Mouse (Mus musculus): Measurements from ENCODE around the gene Ccnq. TPM values are rescaled to one million over a fixed set of nuclear protein-coding genes. Genes with fewer than 3 reads are reported as not detected.

The Ccnq gene
- polyA plus RNA-seq, 1 experiment: 11.2 TPM

DNA sequence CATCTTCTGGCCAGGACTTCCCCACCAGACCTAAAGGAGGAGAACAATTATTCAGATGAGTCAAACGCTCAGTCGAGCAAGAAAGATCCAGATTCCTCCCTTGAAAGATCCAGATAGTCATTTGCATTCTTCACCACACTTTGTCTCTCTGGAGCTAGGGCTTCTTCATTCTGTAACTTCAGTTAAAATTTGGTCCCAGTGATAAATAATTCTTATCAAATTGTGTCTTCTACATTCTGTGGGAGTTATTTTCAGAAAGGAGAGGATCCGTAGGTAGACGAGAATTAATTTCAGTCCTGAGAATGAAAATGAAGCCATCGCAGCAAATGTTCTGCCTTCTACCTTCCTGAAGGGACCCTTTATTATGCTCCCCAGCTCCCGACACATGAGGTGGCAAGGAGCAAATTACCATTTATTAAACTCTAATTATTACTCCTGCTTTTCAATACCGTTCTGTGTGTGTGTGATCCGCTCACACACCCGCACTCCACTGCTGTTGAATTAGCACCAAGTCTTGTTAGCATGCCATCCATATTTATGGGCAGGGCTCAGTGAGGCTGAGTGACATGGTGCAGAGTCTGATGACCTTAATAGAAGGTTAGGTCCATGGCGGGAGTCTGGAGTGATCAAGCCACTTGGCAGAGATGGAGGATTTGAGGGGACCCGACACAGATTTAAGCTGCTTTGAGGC lies 38.0 kb upstream of the Ccnq start:
- no peaks in the 10 kb centered on the region; the same call in 1 of the 2 replicates for H3K4me1 ChIP-seq (ENCODE audit: control insufficient read depth, insufficient read depth, low read length)
- TF ChIP-seq POLR2A (IDR thresholded peaks at IDR 0.05; ENCODE audit: borderline replicate concordance, control insufficient read depth, low read depth, low read length) (no peak), CTCF (IDR thresholded peaks at IDR 0.05; ENCODE audit: control insufficient read depth, insufficient read depth, low read length) (no peak)
- H3K27ac ChIP-seq (ENCODE audit: control insufficient read depth, insufficient read depth, low read depth, low read length, poor library complexity): no peak overlapping the region
- 76% methylated on average over 11 of the region's 11 CpGs for WGBS
- H3K4me3 ChIP-seq (replicated peaks; ENCODE audit: control insufficient read depth, low read depth, low read length): no peak overlapping the region

DNA sequence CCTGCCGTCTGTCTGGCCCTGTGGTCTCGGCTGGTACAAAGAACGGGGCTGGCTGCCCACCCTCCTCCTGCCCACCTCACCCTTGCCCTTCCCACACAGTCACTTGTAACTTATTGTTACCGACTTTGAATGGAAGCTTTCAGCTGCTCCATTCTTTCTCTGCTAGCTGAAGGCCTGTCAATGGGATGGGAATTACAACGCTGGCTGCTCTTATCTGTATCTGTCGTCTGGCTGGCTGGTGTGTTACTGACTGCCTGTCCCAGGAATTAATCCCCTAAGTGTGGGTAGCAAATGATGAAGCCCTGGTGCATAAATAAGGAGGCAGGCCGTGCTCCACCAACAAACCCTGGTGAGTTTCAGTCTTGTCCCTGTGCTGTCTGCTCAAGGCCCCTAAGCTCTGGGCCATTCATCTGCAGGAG lies 34.5 kb upstream of the Ccnq start:
- WGBS: 58% methylated on average over 7 of the region's 7 CpGs
- no peak overlapping the region for H3K27ac ChIP-seq (ENCODE audit: control insufficient read depth, insufficient read depth, low read depth, low read length, poor library complexity)
- H3K4me3 ChIP-seq (replicated peaks; ENCODE audit: control insufficient read depth, low read depth, low read length): no peak overlapping the region
- TF ChIP-seq POLR2A (IDR thresholded peaks at IDR 0.05; ENCODE audit: borderline replicate concordance, control insufficient read depth, low read depth, low read length) (no peak), CTCF (IDR thresholded peaks at IDR 0.05; ENCODE audit: control insufficient read depth, insufficient read depth, low read length) (no peak)
- no peaks in the 10 kb centered on the region for H3K4me1 ChIP-seq (ENCODE audit: control insufficient read depth, insufficient read depth, low read length)

DNA sequence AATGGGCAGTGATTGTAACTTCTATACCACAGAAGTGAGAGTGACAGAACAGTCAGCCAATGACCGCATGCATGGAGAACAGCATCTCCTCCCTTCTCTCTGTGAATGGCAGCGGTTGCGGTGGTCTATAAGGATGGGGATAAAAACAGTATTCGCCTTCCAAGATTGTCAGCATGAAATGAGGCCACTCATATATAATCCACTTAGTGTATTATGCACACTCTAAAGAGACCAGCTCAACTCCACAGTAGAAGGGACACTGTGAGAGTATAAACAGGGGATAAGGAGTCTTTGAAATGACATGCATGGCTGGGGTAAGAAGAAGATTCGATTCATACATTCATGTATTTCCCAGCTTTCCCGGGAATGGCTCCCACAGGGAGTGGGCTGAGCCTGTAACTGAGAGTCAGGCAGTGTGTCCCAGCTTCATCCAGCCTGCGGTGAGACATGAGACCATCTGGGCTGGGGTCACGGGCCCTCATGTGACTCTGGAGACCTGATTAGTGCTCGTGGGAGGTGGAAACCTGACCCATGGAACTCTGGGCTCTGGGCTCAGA lies 31.3 kb upstream of the Ccnq start:
- H3K4me3 ChIP-seq (replicated peaks; ENCODE audit: control insufficient read depth, low read depth, low read length): no peak overlapping the region
- no peaks in the 10 kb centered on the region for H3K4me1 ChIP-seq (ENCODE audit: control insufficient read depth, insufficient read depth, low read length)
- no peak overlapping the region for H3K27ac ChIP-seq (ENCODE audit: control insufficient read depth, insufficient read depth, low read depth, low read length, poor library complexity)
- WGBS: 83% methylated on average over 9 of the region's 9 CpGs
- TF ChIP-seq POLR2A (IDR thresholded peaks at IDR 0.05; ENCODE audit: borderline replicate concordance, control insufficient read depth, low read depth, low read length): no peak
- no peak for TF ChIP-seq CTCF (IDR thresholded peaks at IDR 0.05; ENCODE audit: control insufficient read depth, insufficient read depth, low read length)

DNA sequence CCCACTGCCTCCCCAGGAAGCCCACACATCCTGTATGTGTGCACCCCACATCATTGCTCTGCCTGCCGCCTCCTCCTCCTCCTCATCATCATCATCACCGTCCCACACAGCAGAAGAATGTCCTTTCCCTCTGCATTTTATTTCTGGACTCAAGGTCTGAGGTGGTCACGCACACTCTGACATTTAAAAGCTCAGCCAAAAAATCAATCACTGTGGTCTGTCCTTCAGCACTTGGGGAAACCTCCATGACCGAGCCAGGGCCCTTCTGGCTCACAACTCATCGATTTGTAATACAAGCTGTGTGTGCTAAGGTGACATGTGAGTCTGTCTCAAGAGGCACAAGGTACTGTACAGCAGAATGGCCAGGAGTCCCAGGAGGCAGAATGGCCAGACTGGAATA lies 30.8 kb upstream of the Ccnq start:
- WGBS: 60% methylated on average over 5 of the region's 5 CpGs
- Histone ChIP-seq H3K4me3 (replicated peaks; ENCODE audit: control insufficient read depth, low read depth, low read length) (no peak overlapping the region), H3K27ac (ENCODE audit: control insufficient read depth, insufficient read depth, low read depth, low read length, poor library complexity) (no peak overlapping the region), H3K4me1 (ENCODE audit: control insufficient read depth, insufficient read depth, low read length) (no peaks in the 10 kb centered on the region)
- TF ChIP-seq POLR2A (IDR thresholded peaks at IDR 0.05; ENCODE audit: borderline replicate concordance, control insufficient read depth, low read depth, low read length): no peak
- no peak for TF ChIP-seq CTCF (IDR thresholded peaks at IDR 0.05; ENCODE audit: control insufficient read depth, insufficient read depth, low read length)

DNA sequence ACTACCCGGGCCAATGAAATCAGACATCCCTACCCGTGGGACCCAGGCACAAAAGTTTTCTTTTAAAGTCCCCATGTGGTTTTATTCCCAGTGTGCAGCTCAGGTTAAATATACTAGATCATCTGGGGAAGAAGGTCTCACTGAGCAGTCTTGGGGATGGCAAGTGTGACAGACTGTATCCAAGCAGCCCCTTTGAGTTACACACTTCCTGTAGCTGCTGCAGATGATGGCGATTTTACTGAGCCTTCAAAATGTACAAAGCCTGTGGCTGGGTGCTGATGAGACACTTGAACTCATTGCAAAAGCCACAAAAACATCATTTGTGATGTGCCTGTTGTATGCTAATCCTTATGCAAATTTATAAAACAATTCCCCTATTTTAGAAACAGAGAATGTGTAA lies 29.0 kb upstream of the Ccnq start:
- no peak overlapping the region for H3K4me3 ChIP-seq (replicated peaks; ENCODE audit: control insufficient read depth, low read depth, low read length)
- WGBS: 56% methylated on average over 3 of the region's 3 CpGs
- no peaks in the 10 kb centered on the region for H3K4me1 ChIP-seq (ENCODE audit: control insufficient read depth, insufficient read depth, low read length)
- no peak for TF ChIP-seq CTCF (IDR thresholded peaks at IDR 0.05; ENCODE audit: control insufficient read depth, insufficient read depth, low read length)
- no peak for TF ChIP-seq POLR2A (IDR thresholded peaks at IDR 0.05; ENCODE audit: borderline replicate concordance, control insufficient read depth, low read depth, low read length)
- no peak overlapping the region for H3K27ac ChIP-seq (ENCODE audit: control insufficient read depth, insufficient read depth, low read depth, low read length, poor library complexity)

DNA sequence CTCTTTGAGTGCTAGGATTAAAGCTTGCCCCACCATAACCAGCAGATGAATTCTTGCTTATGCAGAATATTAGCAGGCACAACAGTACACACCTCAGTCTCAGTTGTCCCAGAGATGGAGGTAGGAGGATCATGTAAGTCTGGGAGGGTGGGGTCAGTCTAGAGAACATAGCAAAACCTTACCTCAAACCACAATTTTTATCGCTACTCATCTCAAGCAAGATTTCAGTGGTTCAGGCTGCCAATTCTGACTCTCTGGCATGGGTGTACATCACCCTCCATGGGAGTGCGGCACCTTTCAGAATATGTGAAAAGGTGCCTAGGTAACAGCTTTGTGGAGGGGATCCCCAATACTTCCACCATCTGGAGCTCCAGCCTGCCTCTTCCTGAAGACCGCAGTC lies 28.5 kb upstream of the Ccnq start:
- Histone ChIP-seq H3K27ac (ENCODE audit: control insufficient read depth, insufficient read depth, low read depth, low read length, poor library complexity) (no peak overlapping the region), H3K4me3 (replicated peaks; ENCODE audit: control insufficient read depth, low read depth, low read length) (no peak overlapping the region), H3K4me1 (ENCODE audit: control insufficient read depth, insufficient read depth, low read length) (no peaks in the 10 kb centered on the region)
- WGBS: 72% methylated on average over 3 of the region's 3 CpGs
- TF ChIP-seq POLR2A (IDR thresholded peaks at IDR 0.05; ENCODE audit: borderline replicate concordance, control insufficient read depth, low read depth, low read length) (no peak), CTCF (IDR thresholded peaks at IDR 0.05; ENCODE audit: control insufficient read depth, insufficient read depth, low read length) (no peak)

DNA sequence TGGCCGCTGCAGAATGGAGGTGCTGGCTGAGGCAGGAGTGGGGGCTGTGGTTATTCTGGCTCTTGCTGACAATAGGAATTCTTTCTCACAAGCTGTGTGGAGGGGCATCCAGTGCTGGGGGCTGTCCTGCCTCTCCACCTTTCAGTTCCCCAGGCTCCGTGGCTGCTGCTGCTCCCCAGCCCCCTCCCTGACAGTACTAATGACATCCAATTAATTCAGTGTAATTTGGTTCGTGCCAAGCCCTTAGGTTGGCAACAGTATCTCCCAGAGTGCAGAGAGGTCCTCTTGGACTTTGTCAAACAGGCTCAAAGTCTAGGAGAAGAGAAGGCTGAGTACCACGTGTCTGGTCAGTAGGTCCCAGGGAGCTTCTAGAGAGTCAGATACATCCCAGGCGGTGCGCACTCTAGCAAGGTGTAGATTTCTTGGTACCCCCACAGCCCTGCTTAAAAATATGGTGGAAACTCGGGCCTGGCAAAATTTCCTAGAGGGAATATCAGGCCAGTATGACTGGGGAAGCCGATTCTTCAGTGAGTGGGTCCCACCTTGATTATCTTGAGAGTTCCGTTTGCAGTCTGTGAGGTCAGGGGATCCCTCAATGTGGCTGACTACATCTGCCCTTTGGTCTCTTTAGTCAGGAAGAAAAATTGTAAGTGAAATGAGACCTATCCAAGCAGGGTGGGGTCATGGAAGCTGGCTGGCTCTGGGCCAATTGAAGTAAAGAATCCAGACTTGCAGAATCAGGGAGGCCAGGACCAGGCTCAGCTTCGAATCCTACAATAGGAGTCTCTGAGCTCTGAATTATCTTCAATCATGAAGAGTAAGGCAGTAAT lies 26.5 kb upstream of the Ccnq start:
- H3K27ac ChIP-seq (ENCODE audit: control insufficient read depth, insufficient read depth, low read depth, low read length, poor library complexity): no peak overlapping the region
- H3K4me3 ChIP-seq (replicated peaks; ENCODE audit: control insufficient read depth, low read depth, low read length): no peak overlapping the region
- TF ChIP-seq POLR2A (IDR thresholded peaks at IDR 0.05; ENCODE audit: borderline replicate concordance, control insufficient read depth, low read depth, low read length) (no peak), CTCF (IDR thresholded peaks at IDR 0.05; ENCODE audit: control insufficient read depth, insufficient read depth, low read length) (no peak)
- 79% methylated on average over 10 of the region's 10 CpGs for WGBS
- H3K4me1 ChIP-seq (ENCODE audit: control insufficient read depth, insufficient read depth, low read length): no peaks in the 10 kb centered on the region

DNA sequence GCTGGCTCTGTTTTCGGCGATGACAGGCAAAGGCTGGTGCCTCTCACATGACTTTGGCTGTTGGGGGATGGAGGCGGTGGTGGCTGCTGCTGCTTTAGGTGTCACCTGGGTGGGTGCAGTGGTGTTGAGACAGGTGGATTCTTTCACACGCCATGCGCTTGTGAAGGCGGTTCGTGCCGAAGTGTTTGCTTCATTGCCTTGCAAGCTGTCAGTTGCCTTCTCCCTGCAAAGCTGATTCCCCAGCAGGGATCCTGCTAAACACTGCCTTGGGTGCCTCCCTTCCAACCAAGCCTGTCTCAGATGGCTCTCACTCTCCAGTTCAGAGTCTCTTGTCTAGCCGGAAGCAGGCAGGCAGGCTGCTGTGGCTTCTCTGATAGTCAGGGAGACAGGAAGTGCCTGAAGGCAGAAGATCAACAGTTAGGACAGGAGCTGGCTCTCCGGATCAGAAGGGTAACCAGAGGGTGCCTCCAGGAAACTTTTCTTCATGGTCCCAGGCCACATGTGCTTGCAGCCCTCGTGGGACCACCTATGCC lies 20.3 kb upstream of the Ccnq start:
- H3K4me1 ChIP-seq (ENCODE audit: control insufficient read depth, insufficient read depth, low read length): no peaks in the 10 kb centered on the region
- H3K27ac ChIP-seq (ENCODE audit: control insufficient read depth, insufficient read depth, low read depth, low read length, poor library complexity): no peak overlapping the region
- no peak overlapping the region for H3K4me3 ChIP-seq (replicated peaks; ENCODE audit: control insufficient read depth, low read depth, low read length)
- no peak for TF ChIP-seq POLR2A (IDR thresholded peaks at IDR 0.05; ENCODE audit: borderline replicate concordance, control insufficient read depth, low read depth, low read length)
- no peak for TF ChIP-seq CTCF (IDR thresholded peaks at IDR 0.05; ENCODE audit: control insufficient read depth, insufficient read depth, low read length)
- WGBS: 21% methylated on average over 11 of the region's 11 CpGs

Measured in bone marrow, adult 2 months (tissue).